9 mouse cellular contexts compared by ENCODE assay signal in genomic region chr12:102058428-102058827, GRCm38 (mm10).
DNase-seq lines count a peak whose midpoint lies in the region; ATAC-seq lines count a peak whose summit lies in the region.
"Had no signal": no experiment of that assay in that cellular context is flagged by ENCODE, and none has a peak within 500 bp of the region (broad histone marks: within the 10 kb centered on the region; RNA-seq: fewer than 3 reads in every experiment).

No protein-coding gene starts in this region.

- no peaks in the 10 kb centered on the region for H3K36me3 ChIP-seq in hindbrain, embryonic 11.5 days (ENCODE audit: control insufficient read depth, insufficient read depth, low read length)
- H3K36me3 ChIP-seq in midbrain, embryonic 15.5 days (replicated peaks) = no peaks in the 10 kb centered on the region

- H3K9me3 ChIP-seq in hindbrain, embryonic 11.5 days (ENCODE audit: control insufficient read depth, low read length) = no peaks in the 10 kb centered on the region
- H3K9me3 ChIP-seq in midbrain, embryonic 15.5 days = no peaks in the 10 kb centered on the region

- peak; percentile 39 for DNase-seq in cerebellum, adult 11-12 months
- peak; percentile 42 for DNase-seq in cerebellum, adult 9-11 months
- peak; percentile 31 for DNase-seq in hindbrain, embryonic 11.5 days (ENCODE audit: low spot score)
- DNase-seq in right cerebral cortex, postnatal 25 days = no peak
- DNase-seq in urinary bladder, postnatal 14 days (ENCODE audit: low spot score) = no peak
- DNase-seq in adrenal gland, postnatal 14 days = no peak
- DNase-seq: lung, postnatal 14 days; thymus, adult 18-20 months had no signal

- WGBS in hindbrain, embryonic 11.5 days = 75% methylated on average over 3 of the region's 3 CpGs
- 36% methylated on average over 3 of the region's 3 CpGs for WGBS in midbrain, embryonic 15.5 days

- H3K27ac ChIP-seq in hindbrain, embryonic 11.5 days (ENCODE audit: low read depth, low read length) = 0 out of 2 replicates have a peak overlapping the region, but pooled peaks have one; percentile 32
- H3K27ac ChIP-seq in midbrain, embryonic 15.5 days = peak overlapping the region; percentile 58

- H3K4me2 ChIP-seq in hindbrain, embryonic 11.5 days (replicated peaks; ENCODE audit: low read depth, low read length) = no peak overlapping the region
- H3K4me2 ChIP-seq in midbrain, embryonic 15.5 days = no peak overlapping the region

- H3K27me3 ChIP-seq in hindbrain, embryonic 11.5 days (ENCODE audit: control insufficient read depth, insufficient read depth, low read length) = no peaks in the 10 kb centered on the region
- no peaks in the 10 kb centered on the region for H3K27me3 ChIP-seq in midbrain, embryonic 15.5 days (replicated peaks)

- no peak overlapping the region for H3K9ac ChIP-seq in hindbrain, embryonic 11.5 days (ENCODE audit: low read depth, low read length)
- H3K9ac ChIP-seq in midbrain, embryonic 15.5 days = no peak overlapping the region

- peak; percentile 74 for ATAC-seq in hindbrain, embryonic 11.5 days (ENCODE audit: low FRiP score)
- peak; percentile 72 for ATAC-seq in midbrain, embryonic 15.5 days (replicated peaks)

- H3K4me1 ChIP-seq in hindbrain, embryonic 11.5 days (replicated peaks; ENCODE audit: control insufficient read depth, insufficient read depth, low read length) = 0 out of 2 replicates have a peak, but pooled peaks cover 2% of the 10 kb centered on the region
- H3K4me1 ChIP-seq in midbrain, embryonic 15.5 days = peaks cover 11% of the 10 kb centered on the region

- H3K4me3 ChIP-seq in hindbrain, embryonic 11.5 days (ENCODE audit: low read depth, low read length) = no peak overlapping the region
- H3K4me3 ChIP-seq in midbrain, embryonic 15.5 days = no peak overlapping the region

Comparison
In these comparisons a context has a peak if more than half of its experiments do, and no peak if none do; other contexts are left out.
1. DNase-seq: peak in cerebellum, adult 11-12 months (single experiment), cerebellum, adult 9-11 months (single experiment) and hindbrain, embryonic 11.5 days (single experiment); none in right cerebral cortex, postnatal 25 days (single experiment), urinary bladder, postnatal 14 days (single experiment) and adrenal gland, postnatal 14 days (single experiment).